Mouse (Mus musculus): ENCODE data around the gene Prpf6. TPM values are rescaled to one million over a fixed set of nuclear protein-coding genes. Genes with fewer than 3 reads are reported as not detected.
A peak's percentile ranks its signal among the peaks of the same experiment; 100 is the strongest.

Prpf6 gene
- total and polyA plus RNA-seq, 3 experiments, result 58.7 to 69.4 TPM; not detected in 1

DNA sequence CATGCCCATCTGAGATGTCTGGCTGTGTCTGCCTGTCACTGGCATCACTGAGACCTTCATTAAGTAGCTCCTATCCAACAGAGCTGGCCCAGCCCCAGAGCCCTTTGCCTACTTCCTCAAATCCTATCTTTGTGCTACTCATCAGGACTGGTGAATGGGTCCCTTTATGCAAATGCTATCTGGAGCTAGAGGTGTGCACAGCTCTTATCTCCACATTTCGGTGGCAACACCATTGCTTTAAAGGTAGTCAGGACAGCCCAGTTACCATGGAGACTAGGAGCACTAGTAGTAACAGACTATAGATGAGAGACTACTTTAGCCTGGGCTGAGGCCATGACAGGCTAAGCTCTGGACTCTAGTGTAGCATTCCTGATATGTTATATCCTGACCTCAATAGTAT, 93.0 kb downstream of the Prpf6 start (continued):
- TF ChIP-seq POLR2A (IDR thresholded peaks at IDR 0.05; ENCODE audit: control insufficient read depth in 1 of 2, insufficient read depth in 1 of 2, low read depth in 1 of 2, low read length in 2 of 2, poor library complexity in 1 of 2) (0 out of 4 replicates have a peak, but pooled peaks of 1 of the 2 experiments have one; percentile 21), KAT2A (conservative IDR thresholded peaks at IDR 0.05; ENCODE audit: low read depth, low read length) (no peak), TBP (IDR thresholded peaks at IDR 0.05; ENCODE audit: low read depth, low read length) (0 out of 2 replicates have a peak, but pooled peaks have one; percentile 22), NRF1 (IDR thresholded peaks at IDR 0.05; ENCODE audit: insufficient read depth, low read depth, low read length, poor library complexity, severe bottlenecking) (no peak), BHLHE40 (IDR thresholded peaks at IDR 0.05; ENCODE audit: borderline replicate concordance, low read depth, low read length) (peak; percentile 83), ZMIZ1 (IDR thresholded peaks at IDR 0.05; ENCODE audit: low read depth, low read length) (no peak), NELFE (IDR thresholded peaks at IDR 0.05; ENCODE audit: low read depth, low read length) (no peak), MXI1 (IDR thresholded peaks at IDR 0.05; ENCODE audit: low read depth, low read length) (peak; percentile 61), ETS1 (IDR thresholded peaks at IDR 0.05; ENCODE audit: low read depth, low read length) (peak; percentile 87), SIN3A (IDR thresholded peaks at IDR 0.05; ENCODE audit: low read length) (peak; percentile 84), MAX (IDR thresholded peaks at IDR 0.05; ENCODE audit: low read length) (no peak)

DNA sequence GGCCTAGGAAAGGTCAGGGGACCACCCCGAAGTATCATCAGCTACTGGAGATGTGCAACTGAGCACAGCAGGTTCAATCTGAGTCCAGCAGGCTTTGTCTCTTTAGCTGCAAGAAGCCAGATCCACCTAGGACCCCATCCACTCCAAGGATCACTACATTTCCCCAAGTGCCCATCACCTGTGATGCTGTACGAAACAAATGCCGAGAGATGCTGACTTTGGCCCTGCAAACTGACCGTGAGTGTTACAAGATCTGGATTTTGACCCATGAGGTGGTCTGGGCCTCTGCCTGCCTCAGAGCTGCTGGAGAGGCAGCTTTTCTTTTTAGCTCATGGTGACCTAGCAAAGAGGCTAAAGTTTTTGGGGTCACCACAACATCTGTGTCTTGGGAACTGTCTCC, 94.0 kb downstream of the Prpf6 start:
- peaks cover 6 to 20% of the 10 kb centered on the region in 2 experiments for H3K4me1 ChIP-seq (ENCODE audit: control insufficient read depth in 1 of 2, insufficient read depth in 2 of 2, low read length in 2 of 2)
- H3K36me3 ChIP-seq (ENCODE audit: control insufficient read depth in 1 of 2, insufficient read depth in 2 of 2, low read length in 2 of 2), result peaks cover 0 to 23% of the 10 kb centered on the region in 2 experiments; a peak in 2 of 4 replicates
- TF ChIP-seq SMC3 (IDR thresholded peaks at IDR 0.05; ENCODE audit: low read depth, low read length), result no peak
- TF ChIP-seq RCOR1 (IDR thresholded peaks at IDR 0.05; ENCODE audit: low read depth, low read length), result no peak
- no peak for TF ChIP-seq ZMIZ1 (IDR thresholded peaks at IDR 0.05; ENCODE audit: low read depth, low read length)
- TF ChIP-seq KAT2A (conservative IDR thresholded peaks at IDR 0.05; ENCODE audit: low read depth, low read length), result no peak
- no peak for TF ChIP-seq TAL1 (IDR thresholded peaks at IDR 0.05; ENCODE audit: low read length)
- no peak for TF ChIP-seq E2F4 (IDR thresholded peaks at IDR 0.05; ENCODE audit: borderline replicate concordance, low read depth, low read length)
- no peak for TF ChIP-seq MYC (IDR thresholded peaks at IDR 0.05; ENCODE audit: low read depth, low read length)
- TF ChIP-seq GABPA (IDR thresholded peaks at IDR 0.05; ENCODE audit: low read depth, low read length), result no peak
- TF ChIP-seq TBP (IDR thresholded peaks at IDR 0.05; ENCODE audit: low read depth, low read length), result no peak
- TF ChIP-seq MAFK (IDR thresholded peaks at IDR 0.05; ENCODE audit: borderline replicate concordance, low read depth, low read length), result no peak
- no peak for TF ChIP-seq MEF2A (IDR thresholded peaks at IDR 0.05; ENCODE audit: extremely low read depth, insufficient replicate concordance, low read depth, low read length, poor library complexity, severe bottlenecking)
- TF ChIP-seq RAD21 (IDR thresholded peaks at IDR 0.05; ENCODE audit: low read depth, low read length), result no peak
- H3K9ac ChIP-seq (ENCODE audit: control insufficient read depth, low read depth, low read length, poor library complexity, severe bottlenecking), result no peak overlapping the region
- no peak for DNase-seq (ENCODE audit: low read depth, low spot score)
- no peak overlapping the region for H3K4me3 ChIP-seq (ENCODE audit: control insufficient read depth in 1 of 2, insufficient read depth in 1 of 2, low read depth in 2 of 2, low read length in 2 of 2)
- no peak overlapping the region for H3K27ac ChIP-seq (ENCODE audit: control insufficient read depth, low read depth, low read length)
- peaks cover 4% of the 10 kb centered on the region for H3K79me2 ChIP-seq (ENCODE audit: control insufficient read depth, insufficient read depth, low read length, poor library complexity)
- H3K27me3 ChIP-seq (ENCODE audit: control insufficient read depth in 1 of 2, insufficient read depth in 2 of 2, low read length in 2 of 2), result no peaks in the 10 kb centered on the region
- H3K9me3 ChIP-seq (replicated peaks; ENCODE audit: insufficient read depth, low read length), result no peaks in the 10 kb centered on the region
